Mouse (Mus musculus) testis, adult 2 months (tissue): ENCODE measurements around the gene Gm9945.

Source experiments
- CTCF ChIP-seq: fragments of 200-500 bp; IDR thresholded peaks from 2 replicates; pipeline ENCODE4 v1.5.1; 2012; ENCODE audit warnings: low read depth, mild to moderate bottlenecking, inconsistent platforms, low read length, moderate library complexity; ENCODE audit not compliant: control insufficient read depth, insufficient read depth, insufficient replicate concordance
- POLR2A ChIP-seq: fragments of 200-500 bp; IDR thresholded peaks from 2 replicates; pipeline ENCODE4 v1.6.1; 2012; ENCODE audit warnings: low read depth, mild to moderate bottlenecking, inconsistent platforms, low read length, moderate library complexity; ENCODE audit not compliant: control insufficient read depth

DNA sequence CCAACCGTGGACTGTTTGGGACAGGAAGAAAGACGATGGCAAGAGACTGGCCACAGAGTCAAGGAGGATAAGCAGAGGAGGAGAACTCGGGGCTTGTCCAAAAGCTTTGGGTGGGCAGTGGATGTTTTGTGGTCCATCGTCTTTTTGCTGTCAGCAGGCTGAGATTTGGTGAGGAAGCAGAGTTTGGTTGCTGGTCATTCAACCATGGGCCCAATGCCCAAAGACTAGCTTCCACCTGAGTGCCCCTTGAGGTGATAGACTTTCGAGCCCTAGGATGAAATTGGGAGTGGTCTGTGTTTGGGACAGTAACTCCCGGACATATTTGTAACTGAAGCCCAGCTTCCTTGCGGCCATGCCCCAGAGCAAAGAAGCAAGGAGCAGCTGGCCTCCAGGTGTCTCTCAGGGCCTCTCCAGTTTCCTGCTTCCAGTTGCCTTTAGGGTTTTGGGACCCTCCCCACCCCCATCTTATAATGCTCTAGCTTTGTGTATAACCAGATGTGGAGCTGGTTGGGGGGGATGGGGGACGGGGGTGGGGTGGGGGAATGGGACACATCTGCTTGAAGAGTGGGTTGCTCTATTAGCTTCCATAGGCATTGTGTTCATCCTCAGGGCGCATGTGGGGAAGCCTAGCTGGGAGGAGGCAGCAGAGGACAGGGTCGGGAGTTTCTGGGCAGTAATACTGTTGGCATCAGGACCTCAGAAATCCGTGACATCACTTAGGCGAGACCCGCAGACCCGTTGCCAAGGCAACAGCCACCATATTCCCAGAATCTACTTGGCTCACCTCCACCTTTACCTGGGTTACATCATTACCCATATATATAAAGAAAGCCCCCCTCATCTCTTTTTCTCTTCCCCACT, 43.8 kb downstream of the Gm9945 start:
- TF ChIP-seq CTCF (no peak), POLR2A (no peak)
